Mouse (Mus musculus): ENCODE data around the gene Apba2.

The Apba2 gene

GRCm38 (mm10) chr7:64586571-64586970, 85.1 kb downstream of the Apba2 start:
- no peak for DNase-seq (ENCODE audit: low spot score)

GRCm38 (mm10) chr7:64588636-64589389, 87.3 kb downstream of the Apba2 start:
- no peak for DNase-seq (ENCODE audit: low spot score)

- DNase-seq (ENCODE audit: low spot score), result no peak
Observed at GRCm38 (mm10) chr7:64595256-64595655, 93.8 kb downstream of the Apba2 start.

GRCm38 (mm10) chr7:64596652-64597051, 95.1 kb downstream of the Apba2 start:
- no peak for DNase-seq (ENCODE audit: low spot score)

GRCm38 (mm10) chr7:64609866-64610265, 108.4 kb downstream of the Apba2 start:
- no peak for DNase-seq (ENCODE audit: low spot score)

- DNase-seq (ENCODE audit: low spot score), result no peak
Observed at GRCm38 (mm10) chr7:64610875-64611274, 109.4 kb downstream of the Apba2 start.

- no peak for DNase-seq (ENCODE audit: low spot score)
Observed at GRCm38 (mm10) chr7:64619261-64619660, 117.8 kb downstream of the Apba2 start.

GRCm38 (mm10) chr7:64626494-64626893, 125.0 kb downstream of the Apba2 start:
- DNase-seq (ENCODE audit: low spot score), result no peak

GRCm38 (mm10) chr7:64627972-64628655, 126.6 kb downstream of the Apba2 start:
- no peak for DNase-seq (ENCODE audit: low spot score)

- DNase-seq (ENCODE audit: low spot score), result no peak
Observed at GRCm38 (mm10) chr7:64630697-64631096, 129.2 kb downstream of the Apba2 start.

GRCm38 (mm10) chr7:64631131-64631530, 129.6 kb downstream of the Apba2 start:
- no peak for DNase-seq (ENCODE audit: low spot score)

GRCm38 (mm10) chr7:64631781-64632351, 130.4 kb downstream of the Apba2 start:
- DNase-seq (ENCODE audit: low spot score), result no peak

- DNase-seq (ENCODE audit: low spot score), result no peak
Observed at GRCm38 (mm10) chr7:64633182-64633581, 131.7 kb downstream of the Apba2 start.

- no peak for DNase-seq (ENCODE audit: low spot score)
Observed at GRCm38 (mm10) chr7:64633916-64634315, 132.4 kb downstream of the Apba2 start.

- no peak for DNase-seq (ENCODE audit: low spot score)
Observed at GRCm38 (mm10) chr7:64634482-64634881, 133.0 kb downstream of the Apba2 start.

GRCm38 (mm10) chr7:64638922-64639321, 137.4 kb downstream of the Apba2 start:
- no peak for DNase-seq (ENCODE audit: low spot score)

GRCm38 (mm10) chr7:64640651-64641050, 139.1 kb downstream of the Apba2 start:
- DNase-seq (ENCODE audit: low spot score), result no peak

- DNase-seq (ENCODE audit: low spot score), result no peak
Observed at GRCm38 (mm10) chr7:64642903-64643302, 141.4 kb downstream of the Apba2 start.

- no peak for DNase-seq (ENCODE audit: low spot score)
Observed at GRCm38 (mm10) chr7:64645458-64645857, 144.0 kb downstream of the Apba2 start.

- DNase-seq (ENCODE audit: low spot score), result no peak
Observed at GRCm38 (mm10) chr7:64646046-64646445, 144.5 kb downstream of the Apba2 start.

GRCm38 (mm10) chr7:64648947-64649607, 147.6 kb downstream of the Apba2 start:
- DNase-seq (ENCODE audit: low spot score), result no peak

- no peak for DNase-seq (ENCODE audit: low spot score)
Observed at GRCm38 (mm10) chr7:64651963-64652362, 150.5 kb downstream of the Apba2 start.

- no peak for DNase-seq (ENCODE audit: low spot score)
Observed at GRCm38 (mm10) chr7:64656787-64657186, 155.3 kb downstream of the Apba2 start.

Data from yolk sac, embryonic 10.5 days (tissue).